Mouse (Mus musculus): ENCODE results near the gene Agt.

Gene Agt

GRCm38 (mm10) chr8:124507572-124508320 is 61.8 kb downstream of the Agt start:
- no peak for DNase-seq (ENCODE audit: low spot score in 2 of 2)
